Mouse (Mus musculus): Measurements from ENCODE around the gene Fzd9.
"Not testable (repeated sequence)": the region's sequence is repeated elsewhere in the genome, so short reads cannot be mapped to it uniquely, and the experiment has no call there.

The Fzd9 gene

GRCm38 (mm10) chr5:135248956-135249676 lies 1.9 kb downstream of the Fzd9 start:
- no peak for DNase-seq (ENCODE audit: low read depth, low spot score)

GRCm38 (mm10) chr5:135247337-135247736 lies 3.7 kb downstream of the Fzd9 start:
- DNase-seq (ENCODE audit: low read depth, low spot score), result no peak

- DNase-seq (ENCODE audit: low read depth, low spot score), result no peak
These were observed 4.5 kb downstream of the Fzd9 start for GRCm38 (mm10) chr5:135246531-135246930.

GRCm38 (mm10) chr5:135243166-135243565 lies 7.9 kb downstream of the Fzd9 start:
- no peak for DNase-seq (ENCODE audit: low read depth, low spot score)

- DNase-seq (ENCODE audit: low read depth, low spot score), result no peak
These were observed 8.4 kb downstream of the Fzd9 start for GRCm38 (mm10) chr5:135242608-135243007.

GRCm38 (mm10) chr5:135242136-135242535 lies 8.9 kb downstream of the Fzd9 start:
- no peak for DNase-seq (ENCODE audit: low read depth, low spot score)

- no peak for DNase-seq (ENCODE audit: low read depth, low spot score)
These were observed 9.6 kb downstream of the Fzd9 start for GRCm38 (mm10) chr5:135241474-135241873.

GRCm38 (mm10) chr5:135238832-135239231 lies 12.2 kb downstream of the Fzd9 start:
- no peak for DNase-seq (ENCODE audit: low read depth, low spot score)

- peak; percentile 41 for DNase-seq (ENCODE audit: low read depth, low spot score)
These were observed 14.5 kb downstream of the Fzd9 start for GRCm38 (mm10) chr5:135236571-135236970.

- no peak for DNase-seq (ENCODE audit: low read depth, low spot score)
These were observed 17.7 kb downstream of the Fzd9 start for GRCm38 (mm10) chr5:135233166-135233920.

GRCm38 (mm10) chr5:135230186-135230585 lies 20.8 kb downstream of the Fzd9 start:
- DNase-seq (ENCODE audit: low read depth, low spot score), result no peak

- DNase-seq (ENCODE audit: low read depth, low spot score), result not testable (repeated sequence)
These were observed 25.2 kb downstream of the Fzd9 start for GRCm38 (mm10) chr5:135225879-135226278.

GRCm38 (mm10) chr5:135224169-135224568 lies 26.9 kb downstream of the Fzd9 start:
- DNase-seq (ENCODE audit: low read depth, low spot score), result no peak

- DNase-seq (ENCODE audit: low read depth, low spot score), result no peak
These were observed 29.0 kb downstream of the Fzd9 start for GRCm38 (mm10) chr5:135222066-135222465.

GRCm38 (mm10) chr5:135220941-135221340 lies 30.1 kb downstream of the Fzd9 start:
- DNase-seq (ENCODE audit: low read depth, low spot score), result no peak

- no peak for DNase-seq (ENCODE audit: low read depth, low spot score)
These were observed 34.2 kb downstream of the Fzd9 start for GRCm38 (mm10) chr5:135216871-135217270.

GRCm38 (mm10) chr5:135208197-135208596 lies 42.8 kb downstream of the Fzd9 start:
- DNase-seq (ENCODE audit: low read depth, low spot score), result peak; percentile 41

- no peak for DNase-seq (ENCODE audit: low read depth, low spot score)
These were observed 48.3 kb downstream of the Fzd9 start for GRCm38 (mm10) chr5:135202763-135203162.
